Mouse (Mus musculus) 3T3-L1 (cell line): ENCODE results near the gene Nanp.

Source experiments
- DNase-seq: peaks from one replicate; pipeline ENCODE4 v3.0.0-alpha.2; 2015; ENCODE audit warnings: low read depth, low spot score

The Nanp gene

GRCm38 (mm10) chr2:150999021-150999420, 40.2 kb downstream of the Nanp start:
- peak; percentile 14 for DNase-seq

GRCm38 (mm10) chr2:150997618-150998017, 41.6 kb downstream of the Nanp start:
- no peak for DNase-seq

- no peak for DNase-seq
These were observed 43.9 kb downstream of the Nanp start for GRCm38 (mm10) chr2:150995324-150995723.

DNA sequence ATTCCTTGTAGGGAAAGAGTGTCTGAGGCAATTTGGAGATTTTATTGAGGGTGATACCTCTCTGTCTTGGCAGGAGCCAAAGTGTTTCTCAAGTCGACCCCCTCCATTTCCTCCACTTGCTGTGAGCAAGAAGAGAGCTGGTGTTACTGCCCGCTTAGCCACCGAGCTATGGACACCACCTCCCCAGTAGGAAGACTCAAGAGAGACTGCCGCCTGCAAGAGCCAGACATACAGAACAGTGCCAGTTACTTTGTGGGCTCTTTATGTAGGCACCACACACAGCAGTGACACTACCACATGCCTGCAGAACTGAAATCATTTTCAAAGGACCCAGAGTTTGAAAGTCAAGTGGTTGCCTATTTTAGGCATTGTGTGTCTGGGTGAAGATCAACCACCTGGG, 48.1 kb downstream of the Nanp start:
- no peak for DNase-seq

- no peak for DNase-seq
These were observed 48.7 kb downstream of the Nanp start for GRCm38 (mm10) chr2:150990506-150990905.

DNA sequence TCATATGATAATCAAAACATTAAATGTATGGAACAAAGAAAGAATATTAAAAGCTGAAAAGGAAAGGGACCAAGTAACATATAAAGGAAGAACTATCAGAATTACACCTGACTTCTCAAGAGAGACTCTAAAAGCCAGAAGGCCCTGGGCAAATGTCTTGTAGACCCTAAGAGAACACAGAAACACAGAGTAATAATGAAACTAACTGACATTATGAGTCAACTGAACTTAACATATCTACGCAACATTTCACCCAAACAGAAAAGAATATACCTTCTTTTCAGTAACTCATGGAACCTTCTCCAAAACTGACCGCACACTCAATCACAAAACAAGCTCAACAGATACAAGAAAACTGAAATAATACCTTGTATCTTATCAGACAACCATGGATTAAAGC, 53.8 kb downstream of the Nanp start:
- no peak for DNase-seq

DNA sequence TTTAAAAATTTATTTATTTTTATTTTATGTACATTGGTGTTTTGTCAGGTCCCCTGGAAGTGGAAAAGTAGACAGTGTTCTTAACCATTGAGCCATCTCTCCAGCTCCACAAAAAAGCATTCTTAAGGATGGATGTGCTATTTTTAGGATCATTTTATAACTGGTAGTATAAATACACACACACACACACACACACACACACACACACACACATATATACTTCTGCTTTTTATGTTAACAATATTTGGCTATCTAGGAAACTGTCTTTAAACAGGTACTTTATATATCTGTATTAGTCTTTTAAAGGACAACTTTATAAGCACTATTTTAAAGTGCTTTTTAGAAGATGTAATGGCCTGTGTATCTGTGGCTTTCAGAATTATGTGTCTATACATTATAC, 57.1 kb downstream of the Nanp start:
- DNase-seq = no peak

DNA sequence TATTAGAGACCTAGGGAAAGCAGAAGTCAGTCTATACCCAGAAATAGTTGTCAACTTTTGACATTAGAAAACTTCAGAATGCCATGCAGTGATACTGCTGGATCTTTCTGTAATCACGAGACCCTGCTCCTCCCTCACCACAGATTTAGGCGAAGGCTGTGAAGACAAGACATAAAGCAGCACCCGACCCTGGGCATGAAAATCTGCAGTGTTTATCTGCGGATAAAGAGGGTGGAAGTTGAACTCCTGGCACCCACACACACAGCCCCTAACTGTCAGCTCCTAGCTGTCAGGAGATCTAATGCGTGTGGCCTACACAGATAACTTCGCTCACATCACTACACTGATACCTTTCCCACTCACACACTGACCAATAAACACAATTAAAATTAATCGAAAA, 57.7 kb downstream of the Nanp start:
- DNase-seq = no peak

DNA sequence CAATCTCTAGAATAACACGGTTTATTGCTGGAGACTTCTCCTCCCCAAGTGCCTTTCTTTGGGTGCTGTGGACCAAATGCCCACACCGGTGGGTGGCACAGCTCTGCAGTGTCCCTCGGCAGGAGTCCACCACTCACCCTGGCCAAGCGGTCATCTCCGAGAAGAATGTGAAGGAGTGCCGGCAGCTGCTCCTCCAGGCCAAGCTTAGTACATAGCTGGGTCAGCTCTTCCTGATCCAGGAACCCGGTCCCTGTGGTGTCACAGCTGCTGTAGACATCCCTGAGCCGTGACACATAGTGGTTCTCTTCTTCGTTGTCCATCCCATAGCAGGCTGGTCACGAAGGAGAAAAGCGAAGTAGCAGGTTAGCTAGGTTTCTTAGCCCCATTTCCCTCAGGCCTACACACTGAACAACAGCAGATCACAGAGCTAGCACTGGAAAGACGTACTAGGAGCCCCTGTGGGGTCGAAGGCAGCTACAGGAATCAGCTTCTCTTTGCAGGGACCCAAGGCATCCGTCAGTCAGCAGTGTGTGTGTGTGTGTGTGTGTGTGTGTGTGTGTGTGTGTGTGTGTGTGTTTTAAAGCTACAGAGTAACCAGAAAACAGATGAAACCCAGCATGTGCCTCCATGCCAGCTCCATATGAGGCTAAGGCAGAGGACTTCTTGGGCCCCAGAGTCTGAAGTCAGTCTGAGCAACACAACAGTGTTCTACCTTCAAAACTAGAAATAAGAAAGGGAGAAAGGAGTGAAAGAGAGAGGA, 59.2 kb downstream of the Nanp start:
- DNase-seq = no peak
